Mouse (Mus musculus): Measurements from ENCODE around the gene Arl4c. TPM values are rescaled to one million over a fixed set of nuclear protein-coding genes. Genes with fewer than 3 reads are reported as not detected.
"Not testable (repeated sequence)": the region's sequence is repeated elsewhere in the genome, so short reads cannot be mapped to it uniquely, and the experiment has no call there.

Gene Arl4c
- total RNA-seq, 2 experiments from 2014 or later: 4.7 to 5.5 TPM

GRCm38 (mm10) chr1:88655473-88656095 lies 46.4 kb downstream of the Arl4c start:
- no peak for DNase-seq

- DNase-seq: peak; percentile 53 to 59
Measured at GRCm38 (mm10) chr1:88654521-88655472, 47.2 kb downstream of the Arl4c start.

- no peak for DNase-seq
Measured at GRCm38 (mm10) chr1:88653614-88654520, 48.2 kb downstream of the Arl4c start.

- peak in 1 of 2 experiments; percentile 30 for DNase-seq
Measured at GRCm38 (mm10) chr1:88652682-88653081, 49.3 kb downstream of the Arl4c start.

- DNase-seq: no peak
Measured at GRCm38 (mm10) chr1:88651668-88652067, 50.4 kb downstream of the Arl4c start.

- no peak for DNase-seq
Measured at GRCm38 (mm10) chr1:88648742-88649141, 53.3 kb downstream of the Arl4c start.

GRCm38 (mm10) chr1:88645599-88646119 lies 56.4 kb downstream of the Arl4c start:
- DNase-seq: no peak

GRCm38 (mm10) chr1:88644417-88644816 lies 57.6 kb downstream of the Arl4c start:
- DNase-seq: no peak

- DNase-seq: no peak
Measured at GRCm38 (mm10) chr1:88643181-88643823, 58.7 kb downstream of the Arl4c start.

- no peak for DNase-seq
Measured at GRCm38 (mm10) chr1:88642735-88643134, 59.3 kb downstream of the Arl4c start.

GRCm38 (mm10) chr1:88641678-88642215 lies 60.3 kb downstream of the Arl4c start:
- no peak for DNase-seq

- DNase-seq: no peak
Measured at GRCm38 (mm10) chr1:88641194-88641593, 60.8 kb downstream of the Arl4c start.

- DNase-seq: no peak
Measured at GRCm38 (mm10) chr1:88639432-88640281, 62.4 kb downstream of the Arl4c start.

GRCm38 (mm10) chr1:88638622-88639021 lies 63.4 kb downstream of the Arl4c start:
- DNase-seq: no peak

- not testable (repeated sequence) for DNase-seq
Measured at GRCm38 (mm10) chr1:88636579-88637161, 65.4 kb downstream of the Arl4c start.

- peak in 1 of 2 experiments; percentile 47 for DNase-seq
Measured at GRCm38 (mm10) chr1:88635659-88636058, 66.4 kb downstream of the Arl4c start.

GRCm38 (mm10) chr1:88632851-88633250 lies 69.2 kb downstream of the Arl4c start:
- DNase-seq: no peak

GRCm38 (mm10) chr1:88629966-88630488 lies 72.0 kb downstream of the Arl4c start:
- DNase-seq: no peak

- peak; percentile 49 to 67 for DNase-seq
Measured at GRCm38 (mm10) chr1:88625190-88625589, 76.8 kb downstream of the Arl4c start.
